Mouse (Mus musculus) kidney, adult 2 months (tissue): Measurements from ENCODE around the gene Cadm2.

Experiments
- CTCF ChIP-seq: fragments of 200-500 bp; conservative IDR thresholded peaks from 2 replicates; pipeline ENCODE4 v1.5.1; 2011; ENCODE audit warnings: low read depth, mild to moderate bottlenecking, control low read depth, low read length, moderate library complexity, mixed read lengths; ENCODE audit not compliant: insufficient read depth, insufficient read length
- POLR2A ChIP-seq: fragments of 200-500 bp; IDR thresholded peaks from one replicate; pipeline ENCODE4 v1.6.1; 2011; ENCODE audit warnings: low read depth, low read length, control low read depth

GRCm38 (mm10) chr16:67192852-67193415 lies 427.8 kb downstream of the Cadm2 start:
- TF ChIP-seq CTCF: no peak
- no peak for TF ChIP-seq POLR2A
